Mouse (Mus musculus) forebrain, embryonic 14.5 days (tissue): ENCODE results near the gene Gga1. TPM values are rescaled to one million over a fixed set of nuclear protein-coding genes. Genes with fewer than 3 reads are reported as not detected.

ENCODE experiments used
- ATAC-seq: fragments of 200-750 bp; cut with Nextera tagmentation; 2 replicates; pipeline ENCODE4 v1.8.0; 2017; ENCODE audit warnings: mild to moderate bottlenecking, moderate library complexity
- DNase-seq: peaks from one replicate; pipeline ENCODE4 v3.0.0-alpha.2; 2015; ENCODE audit warnings: low spot score
- H3K27ac ChIP-seq: fragments of 300-500 bp; sonication (generic); 2 replicates; pipeline ENCODE4 v1.5.1; 2014; ENCODE audit warnings: low read depth, mild to moderate bottlenecking, control low read depth, low read length, moderate library complexity
- H3K27me3 ChIP-seq: fragments of 300-500 bp; sonication (generic); replicated peaks from 2 replicates; pipeline ENCODE4 v1.6.1; 2014; ENCODE audit warnings: low read length, control low read depth, mixed read lengths; ENCODE audit not compliant: control insufficient read depth, insufficient read depth
- H3K36me3 ChIP-seq: fragments of 300-500 bp; sonication (generic); 2 replicates; pipeline ENCODE4 v1.6.1; 2014; ENCODE audit warnings: low read length, control low read depth; ENCODE audit not compliant: control insufficient read depth, insufficient read depth
- H3K4me1 ChIP-seq: fragments of 300-500 bp; sonication (generic); 2 replicates; pipeline ENCODE4 v1.6.1; 2014; ENCODE audit warnings: antibody characterized with exemption, low read length, control low read depth; ENCODE audit not compliant: control insufficient read depth, insufficient read depth
- H3K4me2 ChIP-seq: fragments of 300-500 bp; sonication (generic); 2 replicates; pipeline ENCODE4 v1.6.1; 2014; ENCODE audit warnings: mild to moderate bottlenecking, control low read depth, low read length
- H3K4me3 ChIP-seq: fragments of 300-500 bp; sonication (generic); 2 replicates; pipeline ENCODE4 v1.5.1; 2014; ENCODE audit warnings: low read depth, low read length, control low read depth
- H3K9ac ChIP-seq: fragments of 300-500 bp; sonication (generic); 2 replicates; pipeline ENCODE4 v1.6.1; 2014; ENCODE audit warnings: mild to moderate bottlenecking, low read length, control low read depth, moderate library complexity
- H3K9me3 ChIP-seq: fragments of 300-500 bp; sonication (generic); replicated peaks from 2 replicates; pipeline ENCODE4 v1.6.1; 2016; ENCODE audit warnings: low read length, control low read depth, mixed read lengths; ENCODE audit not compliant: control insufficient read depth
- whole genome bisulfite sequencing: fragments of 180-500 bp; shearing (Covaris S2); extraction: QIAGEN DNeasy Blood & Tissue Kit; methylation state at CpG from one replicate; pipeline ENCODE4 v1.1.7; 2014; 5-methylcytosine and 5-hydroxymethylcytosine counted together
- polyA plus RNA-seq: library from polyadenylated mRNA; unstranded; fragments of >200 nt; fragmentation: Nextera tagmentation; extraction: Ambion mirVana; gene quantifications from 2 replicates; pipeline ENCODE4 v1.2.1, GENCODE M21; 2014

Gga1 gene
- polyA plus RNA-seq, 1 experiment from 2014 or later = 34.8 TPM

- no peak for DNase-seq
- WGBS = 48% methylated on average over 13 of the region's 13 CpGs
- H3K4me1 ChIP-seq = peaks cover 7% of the 10 kb centered on the region; the same call in 1 of the 2 replicates
- H3K27me3 ChIP-seq = no peaks in the 10 kb centered on the region
- ATAC-seq = no peak
- no peak overlapping the region for H3K4me2 ChIP-seq
- H3K9me3 ChIP-seq = no peaks in the 10 kb centered on the region
- no peaks in the 10 kb centered on the region for H3K36me3 ChIP-seq
- no peak overlapping the region for H3K27ac ChIP-seq
- H3K4me3 ChIP-seq = no peak overlapping the region
- no peak overlapping the region for H3K9ac ChIP-seq
Observed at GRCm38 (mm10) chr15:78863852-78864253, 13.1 kb upstream of the Gga1 start.

GRCm38 (mm10) chr15:78868398-78868797 lies 8.6 kb upstream of the Gga1 start:
- H3K27ac ChIP-seq = peak overlapping the region; percentile 72
- H3K4me1 ChIP-seq = peaks cover 9% of the 10 kb centered on the region; the same call in 1 of the 2 replicates
- H3K4me2 ChIP-seq = no peak overlapping the region
- WGBS = 11% methylated on average over 9 of the region's 9 CpGs
- H3K9ac ChIP-seq = no peak overlapping the region
- H3K27me3 ChIP-seq = no peaks in the 10 kb centered on the region
- peak; percentile 84 for DNase-seq
- peak; percentile 89 for ATAC-seq
- no peaks in the 10 kb centered on the region for H3K9me3 ChIP-seq
- H3K36me3 ChIP-seq = no peaks in the 10 kb centered on the region
- H3K4me3 ChIP-seq = no peak overlapping the region

- H3K27me3 ChIP-seq = no peaks in the 10 kb centered on the region
- no peak overlapping the region for H3K9ac ChIP-seq
- peak overlapping the region; percentile 72 for H3K27ac ChIP-seq
- 34% methylated on average over 7 of the region's 7 CpGs for WGBS
- no peak overlapping the region for H3K4me2 ChIP-seq
- DNase-seq (no peak), ATAC-seq (peak; percentile 78)
- H3K4me1 ChIP-seq = peaks cover 9% of the 10 kb centered on the region; the same call in 1 of the 2 replicates
- no peaks in the 10 kb centered on the region for H3K36me3 ChIP-seq
- no peak overlapping the region for H3K4me3 ChIP-seq
- no peaks in the 10 kb centered on the region for H3K9me3 ChIP-seq
Observed at GRCm38 (mm10) chr15:78868826-78869233, 8.2 kb upstream of the Gga1 start.

GRCm38 (mm10) chr15:78869775-78870174 lies 7.2 kb upstream of the Gga1 start:
- ATAC-seq (no peak), DNase-seq (peak; percentile 60)
- Histone ChIP-seq H3K36me3 (no peaks in the 10 kb centered on the region), H3K4me1 (peaks cover 12% of the 10 kb centered on the region), H3K9ac (no peak overlapping the region), H3K27ac (no peak overlapping the region), H3K27me3 (no peaks in the 10 kb centered on the region), H3K9me3 (no peaks in the 10 kb centered on the region), H3K4me2 (no peak overlapping the region), H3K4me3 (no peak overlapping the region)
- WGBS = 26% methylated on average over 6 of the region's 6 CpGs

- H3K27ac ChIP-seq = no peak overlapping the region
- H3K9me3 ChIP-seq = no peaks in the 10 kb centered on the region
- 60% methylated on average over 5 of the region's 5 CpGs for WGBS
- no peak overlapping the region for H3K9ac ChIP-seq
- no peaks in the 10 kb centered on the region for H3K36me3 ChIP-seq
- no peak for ATAC-seq
- peaks cover 18% of the 10 kb centered on the region for H3K4me1 ChIP-seq
- no peak for DNase-seq
- no peak overlapping the region for H3K4me2 ChIP-seq
- H3K4me3 ChIP-seq = no peak overlapping the region
- no peaks in the 10 kb centered on the region for H3K27me3 ChIP-seq
Observed at GRCm38 (mm10) chr15:78872021-78872608, 4.9 kb upstream of the Gga1 start.

- no peaks in the 10 kb centered on the region for H3K9me3 ChIP-seq
- ATAC-seq = no peak
- peak; percentile 74 for DNase-seq
- 49% methylated on average over 13 of the region's 13 CpGs for WGBS
- no peaks in the 10 kb centered on the region for H3K27me3 ChIP-seq
- no peaks in the 10 kb centered on the region for H3K36me3 ChIP-seq
- no peak overlapping the region for H3K4me3 ChIP-seq
- H3K4me1 ChIP-seq = peaks cover 15% of the 10 kb centered on the region
- peak overlapping the region; percentile 53 for H3K9ac ChIP-seq
- 0 out of 2 replicates have a peak overlapping the region, but pooled peaks have one; percentile 5 for H3K4me2 ChIP-seq
- peak overlapping the region; percentile 75 for H3K27ac ChIP-seq
Observed at GRCm38 (mm10) chr15:78873803-78874435, 3.1 kb upstream of the Gga1 start.

- H3K27ac ChIP-seq = no peak overlapping the region
- WGBS = 70% methylated on average over 8 of the region's 8 CpGs
Observed at GRCm38 (mm10) chr15:78874989-78875388, 2.0 kb upstream of the Gga1 start.

GRCm38 (mm10) chr15:78875537-78875936 lies 1.5 kb upstream of the Gga1 start:
- H3K4me3 ChIP-seq = no peak overlapping the region
- no peaks in the 10 kb centered on the region for H3K27me3 ChIP-seq
- H3K36me3 ChIP-seq = peaks cover 6% of the 10 kb centered on the region; the same call in 1 of the 2 replicates
- H3K27ac ChIP-seq = peak overlapping the region; percentile 97
- no peak for DNase-seq
- H3K9ac ChIP-seq = no peak overlapping the region
- H3K9me3 ChIP-seq = no peaks in the 10 kb centered on the region
- WGBS = 86% methylated on average over 5 of the region's 5 CpGs
- H3K4me1 ChIP-seq = peaks cover 14% of the 10 kb centered on the region
- ATAC-seq = no peak
- peak overlapping the region; percentile 88 for H3K4me2 ChIP-seq

More at GRCm38 (mm10) chr15:78874989-78875388, 2.0 kb upstream of the Gga1 start:
- H3K4me3 ChIP-seq = no peak overlapping the region
- no peak overlapping the region for H3K4me2 ChIP-seq
- no peak for DNase-seq
- no peaks in the 10 kb centered on the region for H3K27me3 ChIP-seq
- no peak for ATAC-seq
- peaks cover 14% of the 10 kb centered on the region for H3K4me1 ChIP-seq
- H3K36me3 ChIP-seq = peaks cover 4% of the 10 kb centered on the region; the same call in 1 of the 2 replicates
- no peaks in the 10 kb centered on the region for H3K9me3 ChIP-seq
- no peak overlapping the region for H3K9ac ChIP-seq

GRCm38 (mm10) chr15:78876258-78876696 lies 713 bp upstream of the Gga1 start:
- 5% methylated on average over 17 of the region's 17 CpGs for WGBS
- H3K27me3 ChIP-seq = no peaks in the 10 kb centered on the region
- peak; percentile 86 for DNase-seq
- H3K4me2 ChIP-seq = peak overlapping the region; percentile 88
- H3K9ac ChIP-seq = peak overlapping the region; percentile 82
- ATAC-seq = 0 out of 2 replicates have a peak, but pooled peaks have one; percentile 18
- H3K4me3 ChIP-seq = peak overlapping the region; percentile 74
- H3K27ac ChIP-seq = peak overlapping the region; percentile 97
- H3K36me3 ChIP-seq = peaks cover 10% of the 10 kb centered on the region
- no peaks in the 10 kb centered on the region for H3K9me3 ChIP-seq
- H3K4me1 ChIP-seq = peaks cover 14% of the 10 kb centered on the region
